Mouse (Mus musculus) bone marrow macrophage, adult 2 months (primary cell): ENCODE results near the gene Gtf2f1. TPM values are rescaled to one million over a fixed set of nuclear protein-coding genes. Genes with fewer than 3 reads are reported as not detected.

ENCODE experiments used
- H3K27ac ChIP-seq: 2 replicates; pipeline ENCODE4 v1.5.1; 2012; ENCODE audit warnings: low read depth, low read length; ENCODE audit not compliant: insufficient read depth
- H3K4me1 ChIP-seq: 2 replicates; pipeline ENCODE4 v1.6.1; 2012; ENCODE audit warnings: low read length; ENCODE audit not compliant: control insufficient read depth, insufficient read depth
- H3K4me3 ChIP-seq: 2 replicates; pipeline ENCODE4 v1.5.1; 2012; ENCODE audit warnings: mild to moderate bottlenecking, low read length, moderate library complexity; ENCODE audit not compliant: insufficient read depth
- CTCF ChIP-seq: IDR thresholded peaks from 2 replicates; pipeline ENCODE4 v1.5.1; 2012; ENCODE audit warnings: low read depth, mild to moderate bottlenecking, low read length, moderate library complexity
- POLR2A ChIP-seq: IDR thresholded peaks from 2 replicates; pipeline ENCODE4 v1.6.1; 2012; ENCODE audit warnings: mild to moderate bottlenecking, low read depth, low read length, borderline replicate concordance
- polyA plus RNA-seq: library from polyadenylated mRNA; stranded (reverse); fragments of >200 nt; gene quantifications from 2 replicates; pipeline ENCODE4 v1.2.4, GENCODE M21; 2012; ENCODE audit not compliant: missing spikeins, insufficient read depth, insufficient read length

The Gtf2f1 gene
- polyA plus RNA-seq, 1 experiment: 57.7 TPM

- Histone ChIP-seq H3K4me3 (no peak overlapping the region), H3K4me1 (no peaks in the 10 kb centered on the region), H3K27ac (no peak overlapping the region)
- TF ChIP-seq CTCF: no peak
- TF ChIP-seq POLR2A: no peak
Observed at GRCm38 (mm10) chr17:56979524-56979923, 31.6 kb downstream of the Gtf2f1 start.

- no peak overlapping the region for H3K4me3 ChIP-seq
- no peaks in the 10 kb centered on the region for H3K4me1 ChIP-seq
- TF ChIP-seq POLR2A: no peak
- TF ChIP-seq CTCF: no peak
- no peak overlapping the region for H3K27ac ChIP-seq
Observed at GRCm38 (mm10) chr17:56976531-56977390, 34.3 kb downstream of the Gtf2f1 start.

DNA sequence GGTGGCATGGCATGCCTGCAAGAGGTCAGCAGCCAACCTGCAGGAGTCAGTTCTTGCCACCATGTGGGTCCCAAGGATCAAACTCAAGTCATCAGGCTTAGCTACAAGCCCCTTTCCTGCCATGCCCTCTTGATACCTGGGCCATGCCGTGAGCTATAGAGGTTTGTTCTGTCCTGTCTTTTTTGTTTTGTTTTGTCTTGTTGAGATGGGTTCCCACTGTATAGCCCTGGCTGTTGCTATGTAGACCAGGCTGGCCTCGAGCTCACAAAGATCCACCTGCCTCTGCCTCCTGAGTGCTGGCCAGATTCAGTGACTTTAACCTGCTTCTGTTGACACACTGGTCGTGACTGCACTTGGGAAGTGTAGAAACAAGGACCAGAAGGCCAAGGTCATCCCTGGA lies 35.7 kb downstream of the Gtf2f1 start:
- no peak for TF ChIP-seq POLR2A
- no peak for TF ChIP-seq CTCF
- Histone ChIP-seq H3K27ac (no peak overlapping the region), H3K4me3 (no peak overlapping the region), H3K4me1 (no peaks in the 10 kb centered on the region)

DNA sequence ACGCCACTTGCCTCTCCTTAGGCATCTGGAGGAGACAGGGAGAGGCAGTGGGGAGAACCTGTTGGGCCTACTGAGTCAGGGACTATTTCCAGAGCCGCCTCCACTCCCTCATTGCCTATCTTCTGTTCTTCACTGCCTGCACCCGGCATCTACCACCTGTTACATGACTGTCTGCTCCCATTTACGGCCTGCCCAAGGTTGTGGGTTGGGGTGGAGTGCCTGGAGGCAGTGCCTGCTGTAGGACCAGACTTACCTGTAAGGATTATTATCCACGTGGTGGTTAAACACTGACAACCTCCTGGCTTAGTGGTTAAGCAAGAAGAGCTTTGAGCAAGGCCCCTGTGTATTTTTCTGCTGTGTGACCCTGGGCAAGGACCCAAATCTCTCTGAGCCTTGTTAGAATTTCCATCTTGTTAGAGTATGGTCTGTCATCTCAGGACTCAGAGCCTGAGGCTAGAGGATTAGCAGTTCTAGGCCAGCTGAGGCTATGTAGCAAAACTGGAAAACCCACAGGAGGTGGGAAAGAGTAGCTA lies 36.3 kb downstream of the Gtf2f1 start:
- H3K4me3 ChIP-seq: no peak overlapping the region
- no peak for TF ChIP-seq CTCF
- no peak for TF ChIP-seq POLR2A
- H3K27ac ChIP-seq: no peak overlapping the region
- no peaks in the 10 kb centered on the region for H3K4me1 ChIP-seq

DNA sequence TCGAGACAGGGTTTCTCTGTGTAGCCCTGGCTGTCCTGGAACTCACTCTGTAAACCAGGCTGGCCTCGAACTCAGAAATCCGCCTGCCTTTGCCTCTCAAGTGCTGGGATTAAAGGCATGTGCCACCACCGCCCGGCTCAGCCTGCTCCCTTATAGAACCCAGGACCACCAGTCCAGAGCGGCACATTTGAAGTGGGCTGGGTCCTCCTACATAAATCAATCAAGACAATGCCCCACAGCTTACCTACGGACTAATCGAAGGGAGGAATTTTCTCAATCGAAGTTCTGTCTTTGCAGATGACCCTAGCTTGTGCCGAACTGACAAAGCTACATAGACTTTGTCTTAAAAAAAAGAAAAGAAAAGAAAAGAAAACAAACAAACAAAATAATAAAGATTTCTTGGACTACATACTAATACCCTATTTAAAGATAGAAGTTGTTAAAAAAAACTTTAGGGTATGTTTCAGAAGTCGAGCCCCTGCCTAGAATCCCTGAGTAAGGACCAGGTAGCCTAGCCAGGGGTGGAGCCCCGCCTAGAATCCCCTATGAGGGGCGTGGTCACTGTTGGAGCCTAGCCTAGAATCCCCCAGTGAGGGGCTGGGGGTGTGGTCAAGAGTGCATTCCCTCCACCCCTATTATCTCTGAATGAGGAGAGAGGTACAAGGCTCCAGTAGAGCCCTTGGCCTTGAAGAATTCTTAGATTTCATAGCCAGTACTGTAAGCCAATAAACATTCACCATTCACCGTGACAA lies 37.0 kb downstream of the Gtf2f1 start:
- H3K4me3 ChIP-seq: no peak overlapping the region
- H3K4me1 ChIP-seq: no peaks in the 10 kb centered on the region
- TF ChIP-seq CTCF (no peak), POLR2A (no peak)
- no peak overlapping the region for H3K27ac ChIP-seq

DNA sequence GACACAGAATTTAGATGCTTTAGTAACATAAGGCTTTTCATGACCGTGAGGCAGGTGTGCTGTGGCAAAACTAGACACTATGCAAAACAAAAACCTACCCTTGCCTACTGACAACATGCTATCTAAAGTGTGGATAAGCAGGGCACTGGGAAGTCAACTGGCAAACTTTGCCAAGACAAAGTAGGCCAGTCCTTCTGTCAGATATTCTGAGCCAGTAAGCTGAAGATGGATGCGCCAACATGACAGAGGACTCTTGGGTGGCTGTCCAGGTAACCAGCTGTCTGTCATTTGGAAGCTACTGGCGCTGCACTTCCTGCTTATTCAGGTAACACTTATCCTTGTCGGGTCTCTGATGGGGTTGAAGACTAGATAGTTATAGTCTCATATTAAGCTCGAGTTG lies 41.0 kb downstream of the Gtf2f1 start:
- TF ChIP-seq POLR2A: no peak
- no peak for TF ChIP-seq CTCF
- Histone ChIP-seq H3K4me1 (peaks cover 4% of the 10 kb centered on the region; the same call in 1 of the 2 replicates), H3K27ac (no peak overlapping the region), H3K4me3 (no peak overlapping the region)

DNA sequence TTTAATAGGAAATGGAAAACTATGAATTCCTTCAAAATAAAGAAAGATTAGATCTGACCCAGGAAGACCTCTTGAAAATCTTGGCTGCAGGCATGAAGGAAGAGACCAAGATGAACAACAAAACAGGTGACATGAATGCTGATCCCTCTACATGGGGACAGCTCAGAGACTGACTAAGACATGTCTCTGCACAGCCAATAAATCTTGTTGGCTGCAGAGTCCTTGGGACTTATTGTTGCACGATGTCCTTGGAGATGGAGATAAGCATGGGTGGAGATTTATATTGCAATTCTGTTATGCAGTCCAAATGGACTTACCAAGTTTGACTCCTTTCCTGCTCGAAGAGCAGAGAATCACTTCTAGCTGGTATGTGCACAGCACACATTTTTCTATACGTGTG lies 41.8 kb downstream of the Gtf2f1 start:
- Histone ChIP-seq H3K27ac (no peak overlapping the region), H3K4me3 (no peak overlapping the region), H3K4me1 (peaks cover 10% of the 10 kb centered on the region)
- no peak for TF ChIP-seq CTCF
- no peak for TF ChIP-seq POLR2A

- Histone ChIP-seq H3K27ac (no peak overlapping the region), H3K4me3 (no peak overlapping the region), H3K4me1 (peaks cover 11% of the 10 kb centered on the region)
- no peak for TF ChIP-seq POLR2A
- no peak for TF ChIP-seq CTCF
Observed at GRCm38 (mm10) chr17:56963646-56964045, 47.4 kb downstream of the Gtf2f1 start.

- no peak for TF ChIP-seq CTCF
- no peak for TF ChIP-seq POLR2A
- peaks cover 14% of the 10 kb centered on the region for H3K4me1 ChIP-seq
- H3K4me3 ChIP-seq: no peak overlapping the region
- H3K27ac ChIP-seq: no peak overlapping the region
Observed at GRCm38 (mm10) chr17:56962642-56963405, 48.3 kb downstream of the Gtf2f1 start.

DNA sequence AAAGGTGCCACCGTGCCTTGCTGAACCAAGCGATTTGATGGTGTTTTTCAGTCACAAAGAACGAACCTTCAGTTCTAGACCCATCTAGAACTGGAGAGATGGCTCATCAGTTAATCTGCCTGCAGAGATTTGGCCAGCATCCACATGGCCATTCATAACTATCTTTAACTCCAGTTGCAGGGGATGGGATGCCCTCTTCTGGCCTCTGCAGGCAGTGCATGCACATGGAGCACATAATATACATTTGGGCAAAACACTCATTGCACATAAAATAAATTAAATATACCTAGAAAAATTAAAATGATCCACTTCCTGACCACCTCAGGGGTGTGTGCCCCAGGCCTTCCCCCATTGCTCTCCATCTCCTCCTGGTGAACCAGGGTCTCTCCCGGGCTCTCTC lies 49.2 kb downstream of the Gtf2f1 start:
- no peak overlapping the region for H3K27ac ChIP-seq
- peaks cover 17% of the 10 kb centered on the region for H3K4me1 ChIP-seq
- no peak overlapping the region for H3K4me3 ChIP-seq
- TF ChIP-seq POLR2A (no peak), CTCF (no peak)
